Mouse (Mus musculus) left cerebral cortex, adult 2 months (tissue): Measurements from ENCODE around the gene Pomp. TPM values are rescaled to one million over a fixed set of nuclear protein-coding genes. Genes with fewer than 3 reads are reported as not detected.
A peak's percentile ranks its signal among the peaks of the same experiment; 100 is the strongest.

Experiments
- DNase-seq, 2 experiments: peaks; one replicate each; pipeline ENCODE4 v3.0.0; 2021 to 2022; ENCODE audit warnings: low spot score in 2 of 2, mixed read lengths in 1 of 2; ENCODE audit errors: extremely low spot score in 1 of 2
- H3K27ac ChIP-seq: fragments of 200-600 bp; 2 replicates; pipeline ENCODE4 v1.8.1; 2022
- H3K4me3 ChIP-seq: fragments of 200-600 bp; 2 replicates; pipeline ENCODE4 v1.8.1; 2022
- CTCF ChIP-seq: fragments of 200-600 bp; IDR thresholded peaks from 2 replicates; pipeline ENCODE4 v1.8.1; 2022; ENCODE audit warnings: antibody characterized with exemption, mild to moderate bottlenecking, moderate library complexity
- intact Hi-C: fragments of 180-260 bp; cut with DNase I; formaldehyde crosslinking; loops from one replicate; pipeline ENCODE4 v1.15.1; 2025
- total RNA-seq, 2 experiments: library from RNA; stranded (reverse); gene quantifications; 2 replicates each; pipeline ENCODE4 v1.2.3; 2021

Gene Pomp
- total RNA-seq, 2 experiments from 2014 or later = 186 to 206 TPM

- Histone ChIP-seq H3K4me3 (no peak overlapping the region), H3K27ac (no peak overlapping the region)
- no peak for DNase-seq
- intact Hi-C loops = no loop called here
- TF ChIP-seq CTCF = no peak
These were observed 47.6 kb downstream of the Pomp start for GRCm38 (mm10) chr5:147907851-147908250.

GRCm38 (mm10) chr5:147910807-147911509 is 50.7 kb downstream of the Pomp start:
- TF ChIP-seq CTCF = peak; percentile 15; the same call in 1 of the 2 replicates
- no peak overlapping the region for H3K27ac ChIP-seq
- intact Hi-C loops = no loop called here
- H3K4me3 ChIP-seq = no peak overlapping the region
- no peak for DNase-seq

- no peak for DNase-seq
- no peak overlapping the region for H3K4me3 ChIP-seq
- no peak for TF ChIP-seq CTCF
- intact Hi-C loops = no loop called here
- no peak overlapping the region for H3K27ac ChIP-seq
These were observed 51.5 kb downstream of the Pomp start for GRCm38 (mm10) chr5:147911744-147912143.

- intact Hi-C loops = no loop called here
- Histone ChIP-seq H3K27ac (no peak overlapping the region), H3K4me3 (no peak overlapping the region)
- no peak for TF ChIP-seq CTCF
- no peak for DNase-seq
These were observed 53.1 kb downstream of the Pomp start for GRCm38 (mm10) chr5:147913241-147913842.

GRCm38 (mm10) chr5:147915038-147915566 is 54.8 kb downstream of the Pomp start:
- TF ChIP-seq CTCF = peak; percentile 30
- H3K4me3 ChIP-seq = no peak overlapping the region
- DNase-seq = no peak
- intact Hi-C loops = no loop called here
- H3K27ac ChIP-seq = no peak overlapping the region

GRCm38 (mm10) chr5:147916171-147916570 is 55.9 kb downstream of the Pomp start:
- no peak for DNase-seq
- H3K27ac ChIP-seq = no peak overlapping the region
- no peak for TF ChIP-seq CTCF
- H3K4me3 ChIP-seq = no peak overlapping the region
- intact Hi-C loops = no loop called here

GRCm38 (mm10) chr5:147918044-147918846 is 58.0 kb downstream of the Pomp start:
- no peak for DNase-seq
- H3K4me3 ChIP-seq = no peak overlapping the region
- TF ChIP-seq CTCF = no peak
- intact Hi-C loops = no loop called here
- H3K27ac ChIP-seq = peak overlapping the region; percentile 44; the same call in 1 of the 2 replicates

GRCm38 (mm10) chr5:147924621-147925020 is 64.4 kb downstream of the Pomp start:
- no peak for TF ChIP-seq CTCF
- Histone ChIP-seq H3K27ac (no peak overlapping the region), H3K4me3 (no peak overlapping the region)
- intact Hi-C loops = no loop called here
- no peak for DNase-seq

Other genes starting within 250 kb of the Pomp start
- gene Flt1, start 134.4 kb upstream of the Pomp start, total RNA-seq = 10 to 100 TPM; 35.2 to 37.9 TPM
- gene Slc46a3, start 34.4 kb downstream of the Pomp start, total RNA-seq = 1 to 10 TPM; 5.5 to 8.8 TPM
- 10 to 100 TPM; 38.4 to 42.0 TPM for gene Mtus2, start 96.9 kb downstream of the Pomp start, total RNA-seq